Mouse (Mus musculus): ENCODE measurements around the gene Lpar1. TPM values are rescaled to one million over a fixed set of nuclear protein-coding genes. Genes with fewer than 3 reads are reported as not detected.

The Lpar1 gene
- 18.5 TPM for polyA plus RNA-seq (2015; fragmentation: Illumina TruSeq; extraction: RNeasy Lipid Tissue Mini Kit (QIAGEN cat#74804); ENCODE audit: insufficient read depth, low replicate concordance)

GRCm38 (mm10) chr4:58553631-58554358 lies at the start of gene Lpar1:
TSS of gene Lpar1 (minus strand) at chr4:58553898.

Other genes with a start within 250 kb of the Lpar1 start
- not detected for gene Olfr267, start 233.8 kb upstream of the Lpar1 start, polyA plus RNA-seq (2015; fragmentation: Illumina TruSeq; extraction: RNeasy Lipid Tissue Mini Kit (QIAGEN cat#74804); ENCODE audit: insufficient read depth, low replicate concordance)

Data from spleen, adult 10 weeks (tissue).